Comparison of ENCODE assay signal across 8 mouse cellular contexts in genomic region chr3:150435199-150435598, GRCm38 (mm10).
DNase-seq lines count a peak whose midpoint lies in the region; ATAC-seq and TF ChIP-seq lines count a peak whose summit lies in the region.

No protein-coding gene starts in this region.

- DNase-seq in cerebellum, adult 9-10 months, result peak; percentile 1
- no peak for DNase-seq in cerebellum, adult 2 months
- DNase-seq in limb, embryonic 10.5 days (ENCODE audit: low spot score), result no peak
- DNase-seq in embryo, embryonic 10.5 days (ENCODE audit: low spot score), result peak; percentile 53
- DNase-seq in left cerebral cortex, postnatal 14 days (ENCODE audit: low spot score in 2 of 2), result peak; percentile 30 to 45
- no peak for DNase-seq in ovary, postnatal 14 days (ENCODE audit: low spot score)
- no peak for DNase-seq in gastrocnemius, postnatal 25 days

- no peak overlapping the region for H3K9ac ChIP-seq in limb, embryonic 13.5 days

- no peaks in the 10 kb centered on the region for H3K36me3 ChIP-seq in limb, embryonic 13.5 days
- no peaks in the 10 kb centered on the region for H3K36me3 ChIP-seq in limb, embryonic 10.5 days

- 84% methylated on average over 1 of the region's 1 CpGs for WGBS in cerebellum, adult 2 months
- WGBS in limb, embryonic 13.5 days, result 74% methylated on average over 1 of the region's 1 CpGs
- WGBS in limb, embryonic 10.5 days, result 80% methylated on average over 1 of the region's 1 CpGs

- peak; percentile 24; the same call in 1 of the 2 replicates for ATAC-seq in limb, embryonic 13.5 days (ENCODE audit: low FRiP score, low read depth)

- no peaks in the 10 kb centered on the region for H3K27me3 ChIP-seq in cerebellum, adult 2 months (ENCODE audit: control insufficient read depth, insufficient read depth, low read length)
- H3K27me3 ChIP-seq in limb, embryonic 13.5 days, result no peaks in the 10 kb centered on the region
- no peaks in the 10 kb centered on the region for H3K27me3 ChIP-seq in limb, embryonic 10.5 days (ENCODE audit: low read depth, poor library complexity, severe bottlenecking)

- no peak overlapping the region for H3K27ac ChIP-seq in cerebellum, adult 2 months (ENCODE audit: insufficient read depth, low read length)
- no peak overlapping the region for H3K27ac ChIP-seq in limb, embryonic 13.5 days
- no peak overlapping the region for H3K27ac ChIP-seq in limb, embryonic 10.5 days

- no peaks in the 10 kb centered on the region for H3K4me1 ChIP-seq in cerebellum, adult 2 months (ENCODE audit: control insufficient read depth, insufficient read depth, low read length)
- H3K4me1 ChIP-seq in limb, embryonic 13.5 days, result no peaks in the 10 kb centered on the region
- H3K4me1 ChIP-seq in limb, embryonic 10.5 days, result no peaks in the 10 kb centered on the region

- no peak for TF ChIP-seq POLR2A in cerebellum, adult 2 months (IDR thresholded peaks at IDR 0.05; ENCODE audit: borderline replicate concordance, insufficient read depth, low read length)

- no peak for TF ChIP-seq CTCF in cerebellum, adult 2 months (IDR thresholded peaks at IDR 0.05; ENCODE audit: borderline replicate concordance, insufficient read depth, low read depth, low read length)

- H3K9me3 ChIP-seq in limb, embryonic 13.5 days, result no peaks in the 10 kb centered on the region
- no peaks in the 10 kb centered on the region for H3K9me3 ChIP-seq in limb, embryonic 10.5 days (replicated peaks)

- H3K4me2 ChIP-seq in limb, embryonic 13.5 days (replicated peaks), result no peak overlapping the region

- H3K4me3 ChIP-seq in cerebellum, adult 2 months (replicated peaks; ENCODE audit: insufficient read depth, low read depth, low read length), result no peak overlapping the region
- H3K4me3 ChIP-seq in limb, embryonic 13.5 days, result no peak overlapping the region
- no peak overlapping the region for H3K4me3 ChIP-seq in limb, embryonic 10.5 days

- intact Hi-C loops in left cerebral cortex, postnatal 14 days (cut with DNase I), result no loop called here

Comparison
In these comparisons a context has a peak if more than half of its experiments do, and no peak if none do; other contexts are left out.
1. DNase-seq: peak in cerebellum, adult 9-10 months (single experiment), embryo, embryonic 10.5 days (single experiment) and left cerebral cortex, postnatal 14 days (2 of 2); none in cerebellum, adult 2 months (0 of 2), limb, embryonic 10.5 days (single experiment), ovary, postnatal 14 days (single experiment) and gastrocnemius, postnatal 25 days (single experiment).